Comparison of ENCODE assay signal across 19 mouse cellular contexts in genomic region chr2:143222326-143222725, GRCm38 (mm10).
"Had no signal": no experiment of that assay in that cellular context is flagged by ENCODE, and none has a peak within 500 bp of the region (broad histone marks: within the 10 kb centered on the region; RNA-seq: fewer than 3 reads in every experiment).

No protein-coding gene starts in this region.

- H3K4me3 ChIP-seq: midbrain, embryonic 10.5 days; midbrain, embryonic 12.5 days; myocyte; neural tube, embryonic 13.5 days; neural tube, embryonic 15.5 days had no signal

- H3K9ac ChIP-seq: lung, embryonic 14.5 days; midbrain, embryonic 12.5 days; neural tube, embryonic 13.5 days; neural tube, embryonic 15.5 days had no signal

- H3K4me2 ChIP-seq: lung, embryonic 14.5 days; midbrain, embryonic 12.5 days; neural tube, embryonic 13.5 days; neural tube, embryonic 15.5 days had no signal

- H3K36me3 ChIP-seq: midbrain, embryonic 10.5 days; midbrain, embryonic 12.5 days; neural tube, embryonic 13.5 days; neural tube, embryonic 15.5 days had no signal

- ATAC-seq: midbrain, embryonic 16.5 days had no signal

- H3K27ac ChIP-seq: midbrain, embryonic 10.5 days; midbrain, embryonic 12.5 days; neural tube, embryonic 13.5 days; neural tube, embryonic 15.5 days had no signal

- H3K9me3 ChIP-seq: midbrain, embryonic 10.5 days; neural tube, embryonic 15.5 days had no signal

- DNase-seq: lung, adult 18-20 months; lung, embryonic 14.5 days; lung, postnatal 10 days; lung, postnatal 4 days; midbrain, embryonic 14.5 days; retina, postnatal 1 day; right cerebral cortex, adult 18-20 months; right cerebral cortex, postnatal 25 days; right cerebral cortex, postnatal 4 days; spleen, adult 18-20 months; thymus, adult 2 months; thymus, postnatal 25 days; thymus, postnatal 4 days had no signal

- H3K27me3 ChIP-seq: midbrain, embryonic 12.5 days; neural tube, embryonic 13.5 days; neural tube, embryonic 15.5 days had no signal

- H3K4me1 ChIP-seq: midbrain, embryonic 10.5 days; midbrain, embryonic 12.5 days; neural tube, embryonic 13.5 days; neural tube, embryonic 15.5 days had no signal
